Mouse (Mus musculus) cerebellum, adult 2 months (tissue): ENCODE results near the gene Lingo1. TPM values are rescaled to one million over a fixed set of nuclear protein-coding genes. Genes with fewer than 3 reads are reported as not detected.

ENCODE experiments used
- DNase-seq, 2 experiments: peaks; one replicate each; pipeline ENCODE4 v3.0.0; 2021
- H3K27ac ChIP-seq: fragments of 200-500 bp; 2 replicates; pipeline ENCODE4 v1.5.1; 2012; ENCODE audit warnings: low read length, control low read depth, inconsistent platforms; ENCODE audit not compliant: insufficient read depth
- H3K27me3 ChIP-seq: fragments of 200-500 bp; 2 replicates; pipeline ENCODE4 v1.6.1; 2012; ENCODE audit warnings: inconsistent platforms, mild to moderate bottlenecking, low read length, moderate library complexity; ENCODE audit not compliant: control insufficient read depth, insufficient read depth
- H3K4me1 ChIP-seq: fragments of 200-500 bp; 2 replicates; pipeline ENCODE4 v1.6.1; 2011; ENCODE audit warnings: low read length; ENCODE audit not compliant: control insufficient read depth, insufficient read depth
- H3K4me3 ChIP-seq: fragments of 200-500 bp; replicated peaks from 2 replicates; pipeline ENCODE3; 2011; ENCODE audit warnings: mild to moderate bottlenecking, low read depth, low read length, control low read depth; ENCODE audit not compliant: insufficient read depth
- CTCF ChIP-seq: fragments of 200-500 bp; IDR thresholded peaks from 2 replicates; pipeline ENCODE4 v1.5.1; 2011; ENCODE audit warnings: low read depth, mild to moderate bottlenecking, control low read depth, low read length, moderate library complexity, borderline replicate concordance; ENCODE audit not compliant: insufficient read depth
- POLR2A ChIP-seq: fragments of 200-500 bp; IDR thresholded peaks from 2 replicates; pipeline ENCODE4 v1.6.1; 2011; ENCODE audit warnings: low read length, control low read depth, borderline replicate concordance; ENCODE audit not compliant: insufficient read depth
- WGBS: fragments of 180-500 bp; shearing (Covaris S2); methylation state at CpG from one replicate; pipeline ENCODE4 v1.1.7; 2018; 5-methylcytosine and 5-hydroxymethylcytosine counted together
- polyA plus RNA-seq: library from polyadenylated mRNA; depleted of rRNA; stranded (reverse); fragments of >200 nt; gene quantifications from 2 replicates; pipeline ENCODE4 v1.2.3, GENCODE M21; 2012

Gene Lingo1
- polyA plus RNA-seq, 1 experiment: 88.3 TPM

DNA sequence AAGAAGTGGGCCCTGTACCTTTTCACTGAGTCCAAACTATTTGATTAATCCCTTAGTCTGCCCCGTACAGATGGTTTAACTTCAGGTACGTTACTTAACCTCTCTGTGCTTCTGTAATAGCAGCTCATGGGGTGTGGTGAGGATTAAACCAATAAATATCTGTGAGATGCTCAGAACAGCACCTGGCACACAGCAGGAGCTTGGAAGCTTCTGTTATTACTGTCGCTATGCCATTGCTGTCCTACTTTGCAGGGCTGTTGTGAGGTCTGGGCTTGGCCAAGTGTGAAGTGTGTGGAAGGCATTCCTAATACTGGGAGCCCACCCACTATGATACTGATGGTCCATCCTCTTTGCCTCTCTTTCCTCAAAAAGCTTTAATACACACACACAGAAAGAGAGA lies 80.2 kb downstream of the Lingo1 start:
- Histone ChIP-seq H3K27ac (no peak overlapping the region), H3K27me3 (no peaks in the 10 kb centered on the region), H3K4me3 (no peak overlapping the region), H3K4me1 (peaks cover 21% of the 10 kb centered on the region)
- TF ChIP-seq CTCF (no peak), POLR2A (no peak)
- peak; percentile 59 to 78 for DNase-seq
- WGBS: 8% methylated on average over 3 of the region's 3 CpGs

DNA sequence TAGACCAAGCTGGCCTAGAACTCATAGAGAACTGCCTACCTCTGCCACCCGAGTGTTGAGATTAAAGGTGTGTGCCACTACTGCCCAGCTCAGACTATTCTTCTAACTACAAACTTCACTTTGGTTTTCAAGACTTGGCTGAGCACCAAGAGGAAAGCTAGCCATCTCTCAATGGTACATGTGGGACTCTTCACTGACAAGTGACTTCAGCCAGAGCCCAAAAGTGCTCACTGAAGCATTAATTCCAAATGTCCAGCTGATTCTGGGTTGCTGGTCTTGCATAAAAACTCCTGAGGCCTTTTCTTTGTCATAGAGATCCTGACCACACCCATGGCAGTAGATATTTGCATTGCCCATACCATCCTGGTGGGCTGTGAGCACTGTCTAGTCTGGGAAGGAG lies 81.9 kb downstream of the Lingo1 start:
- no peak for DNase-seq
- 86% methylated on average over 1 of the region's 1 CpGs for WGBS
- H3K27me3 ChIP-seq: no peaks in the 10 kb centered on the region
- H3K4me1 ChIP-seq: peaks cover 21% of the 10 kb centered on the region
- TF ChIP-seq CTCF: no peak
- H3K4me3 ChIP-seq: no peak overlapping the region
- H3K27ac ChIP-seq: no peak overlapping the region

DNA sequence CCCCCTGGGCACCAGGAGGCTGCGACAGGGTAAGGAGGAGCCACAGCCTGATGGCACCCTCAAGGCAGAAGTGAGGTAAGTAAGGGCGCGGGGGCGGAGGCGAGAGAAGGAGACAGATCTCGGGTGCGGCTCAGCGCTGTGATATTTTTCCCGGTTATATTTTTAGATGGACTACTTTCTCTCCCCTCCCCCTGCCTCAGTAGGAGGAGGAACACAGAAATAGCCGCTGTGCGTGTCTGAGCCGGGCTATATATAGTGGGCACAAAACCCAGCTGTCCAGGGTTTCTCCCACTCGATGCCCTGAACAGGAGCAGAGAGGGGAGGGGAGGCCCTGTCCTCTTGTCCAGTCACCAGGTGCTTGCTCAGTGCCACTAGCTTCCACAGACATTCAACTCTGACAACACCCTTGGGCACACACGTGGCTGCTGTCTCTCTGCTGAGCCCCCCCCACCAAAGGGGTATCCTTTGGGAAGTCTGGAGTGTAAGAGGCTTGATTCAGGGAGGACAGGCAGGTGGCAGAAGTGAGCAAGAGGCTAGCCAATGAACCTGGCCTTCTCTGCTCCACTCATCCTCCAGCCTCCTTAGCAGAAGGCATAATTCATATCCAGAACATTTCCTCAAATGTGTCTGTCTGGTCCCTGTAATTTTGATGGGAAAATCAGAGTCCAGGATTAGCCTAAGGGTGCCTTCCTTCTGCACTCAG lies 83.5 kb downstream of the Lingo1 start:
- TF ChIP-seq CTCF (peak; percentile 30; the same call in 1 of the 2 replicates), POLR2A (no peak)
- Histone ChIP-seq H3K27ac (no peak overlapping the region), H3K27me3 (no peaks in the 10 kb centered on the region), H3K4me1 (peaks cover 21% of the 10 kb centered on the region), H3K4me3 (no peak overlapping the region)
- WGBS: 69% methylated on average over 14 of the region's 14 CpGs
- DNase-seq: no peak

DNA sequence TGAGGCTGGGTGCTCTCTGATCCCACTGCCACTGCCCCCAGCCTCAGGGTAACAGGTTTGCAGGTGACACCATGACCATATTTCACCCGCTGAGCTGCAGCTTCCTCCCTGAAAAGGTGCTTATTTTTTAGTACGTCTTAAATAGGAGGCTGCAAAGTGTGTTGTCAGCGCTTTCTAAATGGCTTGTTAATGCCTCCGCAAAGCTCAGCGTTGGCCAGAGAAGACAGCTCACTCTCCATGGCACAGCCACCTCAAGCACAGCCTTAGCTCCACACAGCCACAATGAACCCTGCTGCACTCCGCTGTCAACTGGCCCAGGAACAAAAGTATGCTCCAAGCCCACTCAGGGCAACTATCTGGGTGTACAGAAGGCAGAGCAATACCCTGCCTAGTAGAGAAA lies 85.3 kb downstream of the Lingo1 start:
- H3K27me3 ChIP-seq: no peaks in the 10 kb centered on the region
- no peak overlapping the region for H3K4me3 ChIP-seq
- WGBS: 73% methylated on average over 6 of the region's 6 CpGs
- H3K27ac ChIP-seq: no peak overlapping the region
- DNase-seq: no peak
- TF ChIP-seq POLR2A (no peak), CTCF (no peak)
- peaks cover 6% of the 10 kb centered on the region; the same call in 1 of the 2 replicates for H3K4me1 ChIP-seq

DNA sequence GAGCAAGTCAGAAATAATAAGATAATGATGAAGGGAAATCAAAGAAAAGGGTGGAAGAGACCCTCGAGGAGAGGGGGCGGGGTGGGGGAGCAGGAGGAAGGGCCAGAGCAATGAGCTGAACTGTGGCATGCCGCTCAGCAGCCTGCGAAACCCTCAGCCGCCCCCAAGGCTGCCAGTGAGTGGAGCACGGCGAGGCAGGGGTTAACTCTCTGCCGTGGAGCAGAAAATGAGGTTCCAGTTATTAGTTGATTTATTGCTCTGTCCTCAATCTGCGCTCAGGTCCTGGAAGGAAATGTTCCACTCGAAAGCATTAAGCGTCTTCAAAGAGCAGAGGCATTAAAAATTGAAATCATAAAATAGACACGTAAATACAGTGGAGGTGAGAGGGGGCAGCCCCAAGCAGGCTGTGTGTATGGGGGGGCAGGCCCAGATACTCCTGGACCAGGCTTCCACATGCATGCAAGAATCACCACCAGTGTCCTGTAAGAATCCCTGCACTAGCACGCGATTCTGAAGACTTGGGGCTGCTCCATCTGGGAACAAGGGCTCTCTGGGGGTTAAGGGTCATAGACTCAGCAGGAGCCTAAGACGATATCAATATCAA lies 89.7 kb downstream of the Lingo1 start:
- DNase-seq: no peak
- no peak overlapping the region for H3K27ac ChIP-seq
- no peak overlapping the region for H3K4me3 ChIP-seq
- TF ChIP-seq POLR2A: no peak
- TF ChIP-seq CTCF: no peak
- WGBS: 72% methylated on average over 15 of the region's 15 CpGs
- no peaks in the 10 kb centered on the region for H3K4me1 ChIP-seq
- H3K27me3 ChIP-seq: no peaks in the 10 kb centered on the region

DNA sequence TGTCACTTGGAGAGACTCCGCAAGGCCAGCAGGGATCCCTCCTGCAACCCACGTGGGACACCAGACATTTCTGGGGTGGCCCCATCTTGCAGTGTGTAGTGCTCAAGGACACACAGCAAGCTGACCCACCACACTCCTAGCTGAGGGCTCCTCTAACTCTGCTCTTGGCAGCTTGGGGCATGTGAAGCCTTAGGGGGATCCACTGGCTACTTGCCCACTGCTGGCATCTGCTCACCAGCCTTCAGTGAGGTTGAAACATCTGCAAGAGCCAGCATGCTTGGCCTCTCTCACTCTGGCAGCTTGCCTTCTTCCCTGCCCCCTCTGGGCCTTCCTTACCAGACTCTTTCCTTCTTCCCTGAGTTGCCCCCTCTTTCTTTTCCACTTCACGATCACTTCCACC lies 94.9 kb downstream of the Lingo1 start:
- TF ChIP-seq POLR2A (no peak), CTCF (no peak)
- H3K27me3 ChIP-seq: no peaks in the 10 kb centered on the region
- 39% methylated on average over 3 of the region's 3 CpGs for WGBS
- no peak for DNase-seq
- no peak overlapping the region for H3K4me3 ChIP-seq
- H3K27ac ChIP-seq: no peak overlapping the region
- H3K4me1 ChIP-seq: peaks cover 6% of the 10 kb centered on the region

DNA sequence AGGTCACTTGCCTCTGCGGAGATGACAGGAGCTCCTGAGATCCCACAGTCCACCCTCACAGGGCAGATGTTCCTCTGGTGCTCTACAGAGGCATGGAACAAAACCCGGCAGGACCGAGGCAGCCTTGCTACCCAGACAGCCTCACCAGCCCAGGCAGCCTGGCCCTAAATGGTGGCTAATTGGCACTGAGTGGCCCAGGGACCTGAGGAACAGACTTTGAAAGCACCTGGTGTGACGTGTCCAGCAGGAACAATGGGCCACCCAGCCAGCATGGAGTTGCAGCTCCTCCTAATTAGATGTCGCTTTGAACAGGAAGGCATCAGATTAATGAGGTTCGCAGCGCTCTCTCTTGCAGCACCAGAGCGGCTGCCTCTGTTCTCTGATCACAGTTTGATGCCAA lies 95.4 kb downstream of the Lingo1 start:
- WGBS: 74% methylated on average over 8 of the region's 8 CpGs
- no peak for DNase-seq
- H3K4me1 ChIP-seq: peaks cover 6% of the 10 kb centered on the region
- H3K27ac ChIP-seq: no peak overlapping the region
- H3K27me3 ChIP-seq: no peaks in the 10 kb centered on the region
- TF ChIP-seq POLR2A (no peak), CTCF (no peak)
- H3K4me3 ChIP-seq: no peak overlapping the region

DNA sequence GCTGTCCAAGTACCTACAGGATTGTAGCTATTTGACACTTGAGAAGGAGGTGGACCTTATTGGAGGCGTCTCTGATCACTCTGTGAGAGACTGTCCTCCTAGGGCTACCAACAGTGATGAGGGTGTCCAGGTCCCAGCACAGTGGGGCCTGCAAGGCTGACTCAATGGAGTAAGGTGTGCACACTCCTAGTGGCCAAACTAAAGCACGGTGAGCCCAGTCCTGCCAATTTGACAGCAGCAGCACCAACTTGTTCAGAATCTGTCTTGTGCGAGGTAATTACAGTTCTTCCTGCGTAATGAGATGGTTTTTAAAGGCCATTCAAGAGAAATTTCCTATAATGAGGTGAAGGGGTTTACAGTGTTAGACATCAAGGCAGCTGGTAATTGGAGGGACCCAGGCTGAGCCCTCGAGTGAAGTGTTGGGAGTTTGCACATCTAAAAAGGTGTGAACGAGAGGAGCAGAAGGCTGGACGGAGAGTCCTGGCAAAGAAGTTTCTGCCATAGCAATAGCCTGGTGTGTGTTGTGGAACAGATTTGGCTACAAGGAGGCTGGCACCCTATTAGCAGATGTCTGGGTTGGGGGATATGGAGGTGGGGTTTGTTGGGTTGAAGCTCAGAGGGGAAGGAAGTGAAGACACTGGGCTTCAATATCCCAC lies 97.4 kb downstream of the Lingo1 start:
- no peak for DNase-seq
- no peaks in the 10 kb centered on the region for H3K27me3 ChIP-seq
- no peak overlapping the region for H3K4me3 ChIP-seq
- peaks cover 6% of the 10 kb centered on the region for H3K4me1 ChIP-seq
- WGBS: 83% methylated on average over 7 of the region's 7 CpGs
- H3K27ac ChIP-seq: no peak overlapping the region
- TF ChIP-seq POLR2A (no peak), CTCF (no peak)
